Mouse (Mus musculus) thymus, postnatal 25 days (tissue): Measurements from ENCODE around the gene Olfr616.
"Not testable (repeated sequence)": the region's sequence is repeated elsewhere in the genome, so short reads cannot be mapped to it uniquely, and the experiment has no call there.

Experiments used
- DNase-seq: peaks from one replicate; pipeline ENCODE4 v3.0.0; 2022

Gene Olfr616

GRCm38 (mm10) chr7:103569043-103569442 is at the start of gene Olfr616:
Gene Olfr616 (minus strand): TSS chr7:103569143.
- no peak for DNase-seq

- no peak for DNase-seq
These were observed 43.5 kb upstream of the Olfr616 start, which contains the start of gene Olfr620 for GRCm38 (mm10) chr7:103612434-103612833. Gene Olfr620 (minus strand): TSS chr7:103612534.

GRCm38 (mm10) chr7:103607425-103607824 is 38.5 kb upstream of the Olfr616 start:
- no peak for DNase-seq

GRCm38 (mm10) chr7:103600275-103600674 is 31.3 kb upstream of the Olfr616 start, which contains the start of gene Olfr619:
Gene Olfr619 (plus strand): TSS chr7:103600575.
- no peak for DNase-seq

GRCm38 (mm10) chr7:103589803-103590202 is 20.9 kb upstream of the Olfr616 start, which contains the start of gene Olfr618:
Gene Olfr618 (plus strand): TSS chr7:103590103.
- DNase-seq: no peak

GRCm38 (mm10) chr7:103572761-103573160 is 3.8 kb upstream of the Olfr616 start, which contains the start of gene Olfr617:
Gene Olfr617 (plus strand): TSS chr7:103573061.
- DNase-seq: no peak

- no peak for DNase-seq
These were observed 13.2 kb downstream of the Olfr616 start, which contains the start of gene Olfr615 for GRCm38 (mm10) chr7:103555779-103556178. Gene Olfr615 (plus strand): TSS chr7:103556079.

GRCm38 (mm10) chr7:103547774-103548173 is 21.2 kb downstream of the Olfr616 start, which contains the start of gene Olfr613:
Gene Olfr613 (plus strand): TSS chr7:103548074.
- no peak for DNase-seq

- DNase-seq: not testable (repeated sequence)
These were observed 26.3 kb downstream of the Olfr616 start, which contains the start of gene Olfr612 for GRCm38 (mm10) chr7:103542617-103543016. Gene Olfr612 (minus strand): TSS chr7:103542717.

GRCm38 (mm10) chr7:103520746-103521145 is 48.2 kb downstream of the Olfr616 start, which contains the start of gene Olfr611:
Gene Olfr611 (minus strand): TSS chr7:103520846.
- not testable (repeated sequence) for DNase-seq
